Mouse (Mus musculus): ENCODE measurements around the gene Hyal3. TPM values are rescaled to one million over a fixed set of nuclear protein-coding genes. Genes with fewer than 3 reads are reported as not detected.

The Hyal3 gene
- polyA plus RNA-seq, 1 experiment from 2014 or later, result 2.8 TPM

GRCm38 (mm10) chr9:107575579-107576356, 4.8 kb upstream of the Hyal3 start:
- peak overlapping the region; percentile 72; the same call in 1 of the 2 replicates for H3K9ac ChIP-seq
- no peak for ATAC-seq (ENCODE audit: insufficient number of reproducible peaks, insufficient read depth, low FRiP score, low TSS enrichment, low read depth)
- 72% methylated on average over 14 of the region's 14 CpGs for WGBS
- H3K9me3 ChIP-seq, result no peaks in the 10 kb centered on the region
- peak overlapping the region; percentile 64 for H3K4me2 ChIP-seq
- H3K27ac ChIP-seq, result peak overlapping the region; percentile 83
- H3K36me3 ChIP-seq, result peaks cover 38% of the 10 kb centered on the region
- no peaks in the 10 kb centered on the region for H3K27me3 ChIP-seq
- H3K4me3 ChIP-seq, result no peak overlapping the region
- H3K4me1 ChIP-seq, result peaks cover 58% of the 10 kb centered on the region

- peak; percentile 66 for ATAC-seq (ENCODE audit: insufficient number of reproducible peaks, insufficient read depth, low FRiP score, low TSS enrichment, low read depth)
- Histone ChIP-seq H3K4me2 (peak within 1 kb of the TSS; percentile 64), H3K4me1 (peaks cover 55% of the 10 kb centered on the region), H3K27ac (peak within 1 kb of the TSS; percentile 83), H3K27me3 (no peaks in the 10 kb centered on the region), H3K9me3 (no peaks in the 10 kb centered on the region), H3K36me3 (peaks cover 30% of the 10 kb centered on the region), H3K9ac (peak within 1 kb of the TSS; percentile 72), H3K4me3 (peak within 1 kb of the TSS; percentile 47)
- WGBS, result 16% methylated on average over 16 of the region's 16 CpGs
These were observed 4.1 kb upstream of the Hyal3 start, which contains the start of gene Hyal1 for GRCm38 (mm10) chr9:107576357-107577107. Gene Hyal1 (plus strand): TSS chr9:107576927.

- Histone ChIP-seq H3K4me1 (peaks cover 54% of the 10 kb centered on the region), H3K4me3 (no peak overlapping the region), H3K9ac (no peak overlapping the region), H3K9me3 (no peaks in the 10 kb centered on the region), H3K27ac (no peak overlapping the region), H3K36me3 (peaks cover 22% of the 10 kb centered on the region), H3K4me2 (peak overlapping the region; percentile 64), H3K27me3 (no peaks in the 10 kb centered on the region)
- ATAC-seq (ENCODE audit: insufficient number of reproducible peaks, insufficient read depth, low FRiP score, low TSS enrichment, low read depth), result no peak
- 89% methylated on average over 10 of the region's 10 CpGs for WGBS
These were observed 2.7 kb upstream of the Hyal3 start for GRCm38 (mm10) chr9:107577871-107578270.

GRCm38 (mm10) chr9:107578587-107578986, 2.0 kb upstream of the Hyal3 start, which contains the start of gene Naa80:
Gene Naa80 (plus strand): TSS chr9:107578887.
- Histone ChIP-seq H3K4me1 (peaks cover 54% of the 10 kb centered on the region), H3K4me3 (0 out of 2 replicates have a peak within 1 kb of the TSS, but pooled peaks have one; percentile 6), H3K27ac (peak within 1 kb of the TSS; percentile 96; the same call in 1 of the 2 replicates), H3K36me3 (peaks cover 22% of the 10 kb centered on the region), H3K9ac (peak within 1 kb of the TSS; percentile 83), H3K4me2 (peak within 1 kb of the TSS; percentile 93), H3K9me3 (no peaks in the 10 kb centered on the region), H3K27me3 (no peaks in the 10 kb centered on the region)
- 76% methylated on average over 3 of the region's 3 CpGs for WGBS
- ATAC-seq (ENCODE audit: insufficient number of reproducible peaks, insufficient read depth, low FRiP score, low TSS enrichment, low read depth), result no peak

- no peaks in the 10 kb centered on the region for H3K9me3 ChIP-seq
- no peak for ATAC-seq (ENCODE audit: insufficient number of reproducible peaks, insufficient read depth, low FRiP score, low TSS enrichment, low read depth)
- H3K27ac ChIP-seq, result peak overlapping the region; percentile 96; the same call in 1 of the 2 replicates
- peaks cover 54% of the 10 kb centered on the region for H3K4me1 ChIP-seq
- peak overlapping the region; percentile 83 for H3K9ac ChIP-seq
- H3K36me3 ChIP-seq, result peaks cover 25% of the 10 kb centered on the region
- 95% methylated on average over 14 of the region's 14 CpGs for WGBS
- no peaks in the 10 kb centered on the region for H3K27me3 ChIP-seq
- peak overlapping the region; percentile 93 for H3K4me2 ChIP-seq
- 0 out of 2 replicates have a peak overlapping the region, but pooled peaks have one; percentile 6 for H3K4me3 ChIP-seq
These were observed 1.4 kb upstream of the Hyal3 start for GRCm38 (mm10) chr9:107579023-107579900.

- H3K36me3 ChIP-seq, result peaks cover 20% of the 10 kb centered on the region
- 72% methylated on average over 4 of the region's 4 CpGs for WGBS
- no peaks in the 10 kb centered on the region for H3K9me3 ChIP-seq
- H3K9ac ChIP-seq, result peak overlapping the region; percentile 83
- H3K4me2 ChIP-seq, result peak overlapping the region; percentile 93
- H3K27me3 ChIP-seq, result no peaks in the 10 kb centered on the region
- peak overlapping the region; percentile 59 for H3K4me3 ChIP-seq
- H3K27ac ChIP-seq, result peak overlapping the region; percentile 96
- ATAC-seq (ENCODE audit: insufficient number of reproducible peaks, insufficient read depth, low FRiP score, low TSS enrichment, low read depth), result no peak
- peaks cover 46% of the 10 kb centered on the region for H3K4me1 ChIP-seq
These were observed 966 bp downstream of the Hyal3 start for GRCm38 (mm10) chr9:107581584-107581983.

GRCm38 (mm10) chr9:107582509-107583062, 2.0 kb downstream of the Hyal3 start:
- Histone ChIP-seq H3K27ac (no peak overlapping the region), H3K27me3 (no peaks in the 10 kb centered on the region), H3K36me3 (peaks cover 20% of the 10 kb centered on the region), H3K9me3 (no peaks in the 10 kb centered on the region), H3K9ac (0 out of 2 replicates have a peak overlapping the region, but pooled peaks have one; percentile 83), H3K4me3 (no peak overlapping the region), H3K4me1 (peaks cover 36% of the 10 kb centered on the region), H3K4me2 (peak overlapping the region; percentile 93; the same call in 1 of the 2 replicates)
- ATAC-seq (ENCODE audit: insufficient number of reproducible peaks, insufficient read depth, low FRiP score, low TSS enrichment, low read depth), result no peak
- 86% methylated on average over 7 of the region's 7 CpGs for WGBS

- no peak for ATAC-seq (ENCODE audit: insufficient number of reproducible peaks, insufficient read depth, low FRiP score, low TSS enrichment, low read depth)
- Histone ChIP-seq H3K4me3 (no peak overlapping the region), H3K9ac (no peak overlapping the region), H3K36me3 (peaks cover 20% of the 10 kb centered on the region), H3K27me3 (no peaks in the 10 kb centered on the region), H3K4me1 (peaks cover 32% of the 10 kb centered on the region), H3K4me2 (no peak overlapping the region), H3K9me3 (no peaks in the 10 kb centered on the region), H3K27ac (no peak overlapping the region)
- WGBS, result 93% methylated on average over 14 of the region's 14 CpGs
These were observed 2.6 kb downstream of the Hyal3 start for GRCm38 (mm10) chr9:107583174-107583573.

- Histone ChIP-seq H3K4me2 (no peak overlapping the region), H3K4me3 (no peak overlapping the region), H3K9me3 (no peaks in the 10 kb centered on the region), H3K27me3 (no peaks in the 10 kb centered on the region), H3K4me1 (peaks cover 19% of the 10 kb centered on the region), H3K9ac (no peak overlapping the region), H3K36me3 (peaks cover 39% of the 10 kb centered on the region), H3K27ac (no peak overlapping the region)
- ATAC-seq (ENCODE audit: insufficient number of reproducible peaks, insufficient read depth, low FRiP score, low TSS enrichment, low read depth), result no peak
- 92% methylated on average over 5 of the region's 5 CpGs for WGBS
These were observed 5.9 kb downstream of the Hyal3 start for GRCm38 (mm10) chr9:107586504-107586903.

GRCm38 (mm10) chr9:107586974-107587832, 6.6 kb downstream of the Hyal3 start, which contains the start of gene Ifrd2:
Gene Ifrd2 (plus strand): TSS chr9:107587642.
- WGBS, result 13% methylated on average over 46 of the region's 46 CpGs
- H3K4me3 ChIP-seq, result peak within 1 kb of the TSS; percentile 72
- no peaks in the 10 kb centered on the region for H3K27me3 ChIP-seq
- H3K4me1 ChIP-seq, result peaks cover 12% of the 10 kb centered on the region
- H3K9me3 ChIP-seq, result no peaks in the 10 kb centered on the region
- peak; percentile 93 for ATAC-seq (ENCODE audit: insufficient number of reproducible peaks, insufficient read depth, low FRiP score, low TSS enrichment, low read depth)
- H3K36me3 ChIP-seq, result peaks cover 46% of the 10 kb centered on the region
- H3K9ac ChIP-seq, result peak within 1 kb of the TSS; percentile 73
- H3K4me2 ChIP-seq, result peak within 1 kb of the TSS; percentile 70
- H3K27ac ChIP-seq, result peak within 1 kb of the TSS; percentile 7; the same call in 1 of the 2 replicates
